Mouse (Mus musculus) CH12.LX (cell line): ENCODE measurements around the gene Fads3. TPM values are rescaled to one million over a fixed set of nuclear protein-coding genes. Genes with fewer than 3 reads are reported as not detected.

ENCODE experiments used
- DNase-seq: peaks from one replicate; pipeline ENCODE4 v3.0.0-alpha.2; 2013; ENCODE audit errors: extremely low read depth
- H3K27ac ChIP-seq: 2 replicates; pipeline ENCODE4 v1.5.1; 2012; ENCODE audit warnings: low read depth, mild to moderate bottlenecking, control low read depth, moderate library complexity; ENCODE audit not compliant: insufficient read depth
- H3K27me3 ChIP-seq: replicated peaks from 2 replicates; pipeline ENCODE3; 2012; ENCODE audit warnings: inconsistent platforms
- H3K36me3 ChIP-seq, 2 experiments: replicated peaks in 1 of 2; 2 replicates each; pipeline versions ENCODE3 to v1.6.1; 2012; ENCODE audit warnings: inconsistent platforms in 1 of 2, low read length in 1 of 2, mild to moderate bottlenecking in 1 of 2, mixed read lengths in 1 of 2, moderate library complexity in 1 of 2; ENCODE audit not compliant: control insufficient read depth in 1 of 2, insufficient read depth in 1 of 2
- H3K4me1 ChIP-seq, 2 experiments: 2 replicates each; pipeline ENCODE4 v1.6.1; 2012; ENCODE audit warnings: inconsistent platforms in 1 of 2, moderate library complexity in 1 of 2; ENCODE audit not compliant: insufficient read depth in 2 of 2, control insufficient read depth in 1 of 2
- H3K4me2 ChIP-seq: 2 replicates; pipeline ENCODE4 v1.6.1; 2012; ENCODE audit warnings: low read depth, mild to moderate bottlenecking, control low read depth; ENCODE audit not compliant: poor library complexity, insufficient read depth, severe bottlenecking
- H3K4me3 ChIP-seq, 3 experiments: fragments of 150-350 bp in 1 of 3; sonication (generic) in 1 of 3; replicated peaks in 1 of 3; 2 replicates each; pipeline versions ENCODE3 to v1.5.1; 2011 to 2012; ENCODE audit warnings: low read depth in 2 of 3, low read length in 2 of 3, mild to moderate bottlenecking in 2 of 3, moderate library complexity in 2 of 3, control low read depth in 1 of 3, improper control_type of control experiment in 1 of 3, inconsistent platforms in 1 of 3, mixed read lengths in 1 of 3; ENCODE audit not compliant: poor library complexity in 1 of 3
- H3K79me2 ChIP-seq: replicated peaks from 2 replicates; pipeline ENCODE4 v1.6.1; 2012; ENCODE audit warnings: mild to moderate bottlenecking, moderate library complexity; ENCODE audit not compliant: control insufficient read depth, poor library complexity, insufficient read depth, severe bottlenecking; ENCODE audit errors: extremely low read depth
- H3K9ac ChIP-seq: 2 replicates; pipeline ENCODE4 v1.6.1; 2012; ENCODE audit warnings: low read depth, mild to moderate bottlenecking, control low read depth, moderate library complexity; ENCODE audit not compliant: insufficient read depth
- H3K9me3 ChIP-seq: replicated peaks from 2 replicates; pipeline ENCODE3; 2012; ENCODE audit warnings: low read length, inconsistent platforms, mixed read lengths
- BHLHE40 ChIP-seq: IDR thresholded peaks from 2 replicates; pipeline ENCODE4 v1.6.1; 2011; ENCODE audit warnings: mild to moderate bottlenecking, low read depth, low read length, improper control_type of control experiment
- EP300 ChIP-seq: IDR thresholded peaks from 2 replicates; pipeline ENCODE4 v1.6.1; 2011; ENCODE audit warnings: low read length, improper control_type of control experiment
- GABPA ChIP-seq: IDR thresholded peaks from 2 replicates; pipeline ENCODE4 v1.6.1; 2012; ENCODE audit warnings: low read depth, low read length, improper control_type of control experiment, inconsistent platforms; ENCODE audit not compliant: insufficient replicate concordance
- IRF4 ChIP-seq: IDR thresholded peaks from 2 replicates; pipeline ENCODE4 v1.6.1; 2014; ENCODE audit warnings: low read depth, mild to moderate bottlenecking, inconsistent platforms, low read length, improper control_type of control experiment
- KAT2A ChIP-seq: IDR thresholded peaks from 2 replicates; pipeline ENCODE4 v1.6.1; 2012; ENCODE audit warnings: low read length, improper control_type of control experiment, inconsistent platforms; ENCODE audit not compliant: insufficient replicate concordance
- MXI1 ChIP-seq: IDR thresholded peaks from 2 replicates; pipeline ENCODE4 v1.6.1; 2011; ENCODE audit warnings: mild to moderate bottlenecking, low read depth, low read length, improper control_type of control experiment
- NELFE ChIP-seq: IDR thresholded peaks from 2 replicates; pipeline ENCODE4 v1.6.1; 2011; ENCODE audit warnings: low read depth, low read length, improper control_type of control experiment
- RAD21 ChIP-seq: IDR thresholded peaks from 2 replicates; pipeline ENCODE4 v1.6.1; 2011; ENCODE audit warnings: low read depth, mild to moderate bottlenecking, low read length, improper control_type of control experiment, moderate library complexity
- RCOR1 ChIP-seq: conservative IDR thresholded peaks from 2 replicates; pipeline ENCODE4 v1.6.1; 2012; ENCODE audit warnings: low read depth, mild to moderate bottlenecking, inconsistent platforms, low read length, improper control_type of control experiment
- SIN3A ChIP-seq: IDR thresholded peaks from 2 replicates; pipeline ENCODE4 v1.6.1; 2012; ENCODE audit warnings: low read length, improper control_type of control experiment, inconsistent platforms
- TCF12 ChIP-seq: IDR thresholded peaks from 2 replicates; pipeline ENCODE4 v1.6.1; 2014; ENCODE audit warnings: low read depth, mild to moderate bottlenecking, inconsistent platforms, low read length, improper control_type of control experiment
- ZC3H11A ChIP-seq: IDR thresholded peaks from 2 replicates; pipeline ENCODE4 v1.6.1; 2012; ENCODE audit warnings: low read depth, mild to moderate bottlenecking, inconsistent platforms, low read length, improper control_type of control experiment
- dilution Hi-C: fragments of 300-500 bp; cut with MboI; formaldehyde crosslinking; loops from 2 replicates; pipeline ENCODE4 v1.14.3; 2020; ENCODE audit warnings: low sequenced_read_pairs; ENCODE audit not compliant: extremely low pct_unique_long_range_greater_than_20kb, extremely low pct_ligation_motif_present
- in situ Hi-C: fragments of 300-500 bp; cut with MboI; formaldehyde crosslinking; loops from 3 replicates; pipeline ENCODE4 v1.14.3; 2019; ENCODE audit warnings: low sequenced_read_pairs, low pct_ligation_motif_present, low pct_unique_long_range_greater_than_20kb, mixed read lengths
- polyA plus RNA-seq: library from polyadenylated mRNA; unstranded; fragments of >175 nt; gene quantifications from 2 replicates; pipeline ENCODE4 v1.2.1, GENCODE M21; 2012; ENCODE audit warnings: low read depth; ENCODE audit not compliant: insufficient read length
- total RNA-seq, 2 experiments: library from RNA; depleted of rRNA; stranded (reverse); fragments of 300-350 nt in 1 of 2; fragments of >200 nt in 1 of 2; gene quantifications; 2 replicates each; pipeline ENCODE4 v1.2.3; 2012 to 2014

Fads3 gene
- total and polyA plus RNA-seq, 3 experiments: 0.29 to 1.1 TPM; not detected in 1

GRCm38 (mm10) chr19:10046983-10047382 lies 5.6 kb downstream of the Fads3 start:
- in situ Hi-C loops: no loop called here
- dilution Hi-C loops: no loop called here
- TF ChIP-seq EP300: peak; percentile 57
- TF ChIP-seq BHLHE40: peak; percentile 47; the same call in 1 of the 2 replicates
- TF ChIP-seq GABPA: no peak
- TF ChIP-seq TCF12: 0 out of 2 replicates have a peak, but pooled peaks have one; percentile 34
- TF ChIP-seq IRF4: peak; percentile 77
- TF ChIP-seq RCOR1: no peak
- DNase-seq: no peak
- Histone ChIP-seq H3K4me2 (no peak overlapping the region), H3K27ac (no peak overlapping the region), H3K9ac (no peak overlapping the region), H3K4me3 (no peak overlapping the region), H3K4me1 (peaks cover 5 to 15% of the 10 kb centered on the region in 2 experiments; a peak in 3 of 4 replicates), H3K9me3 (no peaks in the 10 kb centered on the region), H3K36me3 (no peaks in the 10 kb centered on the region), H3K79me2 (no peaks in the 10 kb centered on the region), H3K27me3 (no peaks in the 10 kb centered on the region)

GRCm38 (mm10) chr19:10049533-10049932 lies 8.2 kb downstream of the Fads3 start:
- Histone ChIP-seq H3K36me3 (no peaks in the 10 kb centered on the region), H3K27me3 (no peaks in the 10 kb centered on the region)
- no peak for TF ChIP-seq ZC3H11A
- TF ChIP-seq NELFE: no peak
- TF ChIP-seq MXI1: no peak
- TF ChIP-seq, all 38 proteins: peak for 0
- in situ Hi-C loops (no loop called here), dilution Hi-C loops (no loop called here)
- Histone ChIP-seq H3K9ac (no peak overlapping the region), H3K9me3 (no peaks in the 10 kb centered on the region), H3K4me2 (no peak overlapping the region), H3K4me1 (peaks cover 5 to 15% of the 10 kb centered on the region in 2 experiments; a peak in 3 of 4 replicates), H3K4me3 (no peak overlapping the region), H3K27ac (no peak overlapping the region), H3K79me2 (no peaks in the 10 kb centered on the region)
- DNase-seq: no peak

DNA sequence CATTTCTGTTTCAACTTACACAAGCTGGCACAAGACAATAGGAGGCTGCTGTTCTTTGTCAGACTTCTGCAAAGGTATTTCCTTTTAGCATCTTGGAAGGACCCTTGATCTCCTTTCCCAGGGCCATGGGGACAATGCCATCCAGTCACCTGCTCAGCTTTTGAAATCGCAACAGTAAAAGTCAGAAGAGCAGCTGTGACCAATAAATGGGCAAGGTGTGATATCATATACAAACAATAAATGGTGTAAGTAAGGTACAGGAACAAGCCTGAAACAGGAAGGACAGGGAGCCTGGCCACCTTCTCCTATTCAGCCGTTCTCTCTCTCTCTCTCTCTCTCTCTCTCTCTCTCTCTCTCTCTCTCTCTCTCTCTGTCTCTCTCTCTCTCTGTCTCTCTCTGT lies 9.1 kb downstream of the Fads3 start:
- dilution Hi-C loops: no loop called here
- no peak for DNase-seq
- no peaks in the 10 kb centered on the region for H3K79me2 ChIP-seq
- H3K27ac ChIP-seq: no peak overlapping the region
- TF ChIP-seq KAT2A (no peak), EP300 (no peak), RAD21 (no peak), BHLHE40 (no peak), SIN3A (no peak)
- H3K4me2 ChIP-seq: no peak overlapping the region
- no peaks in the 10 kb centered on the region for H3K36me3 ChIP-seq
- H3K9me3 ChIP-seq: no peaks in the 10 kb centered on the region
- no peaks in the 10 kb centered on the region for H3K27me3 ChIP-seq
- no peak overlapping the region for H3K4me3 ChIP-seq
- in situ Hi-C loops: no loop called here
- peaks cover 5 to 15% of the 10 kb centered on the region in 2 experiments; a peak in 3 of 4 replicates for H3K4me1 ChIP-seq
- H3K9ac ChIP-seq: no peak overlapping the region
